Mouse (Mus musculus): Measurements from ENCODE around the gene Flvcr2.

Gene Flvcr2

DNA sequence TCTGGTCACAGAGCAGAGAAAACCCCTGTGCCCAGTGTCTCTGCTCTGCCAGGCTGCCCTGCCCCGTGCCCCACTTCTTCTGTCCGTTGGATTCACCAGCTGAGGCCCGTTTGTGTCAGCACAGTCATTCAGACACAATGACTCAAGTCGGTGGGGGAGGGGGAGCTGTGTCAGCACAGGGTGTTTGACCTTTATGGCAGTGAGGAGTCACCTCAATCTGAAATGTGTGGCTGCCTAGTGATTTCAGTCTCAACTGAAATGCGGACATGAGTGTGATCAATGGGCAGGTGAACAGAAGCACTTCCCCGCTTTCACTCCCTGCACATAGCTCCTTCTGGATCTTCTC lies 16.4 kb upstream of the Flvcr2 start:
- no peak for DNase-seq (ENCODE audit: low spot score)

DNA sequence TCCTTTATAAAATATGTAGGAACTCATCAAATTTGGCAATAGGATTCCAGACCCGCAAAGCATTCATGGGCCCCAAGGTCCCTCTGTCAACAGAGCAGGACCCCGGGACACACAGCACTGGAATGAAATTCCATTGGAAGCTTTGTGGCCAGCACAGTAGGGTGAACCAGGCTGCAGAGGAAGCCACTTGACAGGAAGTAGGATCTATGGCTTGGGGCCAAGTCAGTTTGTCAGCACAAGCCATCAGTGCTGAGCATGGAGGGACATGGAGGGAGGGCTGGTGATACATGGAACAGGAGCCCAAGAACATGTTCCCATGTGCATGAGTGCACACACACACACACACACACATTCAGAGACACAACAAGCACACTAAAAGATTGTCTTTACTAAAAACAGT lies 10.1 kb upstream of the Flvcr2 start:
- no peak for DNase-seq (ENCODE audit: low spot score)

DNA sequence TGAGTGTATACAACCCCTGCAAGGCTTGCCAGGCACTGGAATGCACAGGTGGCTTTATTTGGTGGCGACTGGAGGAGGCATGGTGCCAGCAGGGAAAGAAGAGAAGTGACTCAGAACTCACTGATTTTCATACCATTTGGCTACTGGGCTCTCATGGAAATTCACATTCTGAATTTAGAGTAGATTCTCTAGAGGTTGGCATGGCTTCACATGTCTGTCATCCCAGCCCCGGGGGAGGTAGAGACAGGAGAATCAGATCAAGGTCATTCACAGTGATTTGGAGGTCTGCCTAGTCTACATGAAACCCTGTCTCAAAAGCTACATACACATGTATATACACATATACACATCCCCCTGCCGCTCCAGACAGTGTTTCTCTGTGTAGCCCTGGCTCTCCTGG lies 9.4 kb upstream of the Flvcr2 start:
- no peak for DNase-seq (ENCODE audit: low spot score)

DNA sequence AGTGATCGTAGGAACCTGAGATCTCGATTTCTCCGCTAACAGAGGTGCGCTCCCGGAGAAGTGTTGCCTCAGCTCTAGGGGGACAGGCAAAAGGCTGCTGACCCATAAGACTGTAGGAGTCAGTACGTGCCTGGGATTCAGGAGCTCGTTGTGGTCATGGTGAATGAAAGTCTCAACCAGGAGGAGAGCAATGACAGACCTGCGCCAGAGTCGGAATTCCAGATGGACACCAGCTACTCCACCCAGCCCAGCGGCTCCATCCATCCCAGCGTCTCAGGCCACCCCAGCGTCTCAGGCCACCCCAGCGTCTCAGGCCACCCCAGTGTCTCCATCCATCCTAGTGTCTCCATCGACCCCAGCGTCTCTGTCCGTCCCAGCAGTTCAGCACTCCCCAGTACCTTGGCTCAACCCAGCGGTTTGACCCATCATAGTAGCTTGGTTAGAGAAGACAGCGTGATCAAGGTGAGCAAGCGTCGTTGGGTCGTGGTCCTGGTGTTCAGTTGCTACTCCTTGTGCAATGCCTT lies 419 bp downstream of the Flvcr2 start:
- DNase-seq (ENCODE audit: low spot score), result no peak

DNA sequence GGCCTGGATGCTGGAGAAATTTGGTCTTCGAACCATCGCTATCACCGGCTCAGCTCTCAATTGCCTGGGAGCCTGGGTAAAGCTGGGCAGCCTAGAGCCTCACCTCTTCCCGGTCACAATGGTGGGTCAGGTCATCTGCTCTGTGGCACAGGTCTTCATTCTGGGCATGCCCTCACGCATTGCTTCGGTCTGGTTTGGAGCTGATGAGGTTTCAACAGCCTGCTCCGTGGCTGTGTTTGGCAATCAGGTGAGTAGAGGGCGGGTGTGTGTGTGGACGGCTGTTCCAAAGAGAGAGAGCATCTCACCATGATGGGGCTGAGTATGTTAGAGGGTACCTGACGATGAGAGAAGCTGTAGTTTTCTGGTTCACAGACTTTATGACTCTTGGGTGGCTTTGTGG lies 1.0 kb downstream of the Flvcr2 start:
- no peak for DNase-seq (ENCODE audit: low spot score)

DNA sequence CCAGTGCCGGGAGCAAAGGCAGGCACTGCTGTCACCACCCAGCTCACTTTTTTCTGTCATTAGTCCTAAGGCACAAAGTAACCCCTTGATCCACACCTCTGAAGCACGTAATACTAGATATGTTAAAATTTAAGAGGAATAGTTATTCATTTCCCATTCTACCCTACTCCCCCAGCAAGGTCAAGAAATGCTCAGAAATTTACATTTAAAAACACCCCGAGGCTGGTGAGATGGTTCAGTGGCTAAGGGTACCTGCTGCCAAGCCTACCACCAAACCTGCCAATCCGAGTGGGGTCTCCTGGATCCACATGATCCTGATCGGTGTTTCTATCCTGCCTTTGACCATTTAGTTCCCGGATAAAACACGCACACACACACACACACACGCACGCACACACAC lies 3.5 kb downstream of the Flvcr2 start:
- no peak for DNase-seq (ENCODE audit: low spot score)

DNA sequence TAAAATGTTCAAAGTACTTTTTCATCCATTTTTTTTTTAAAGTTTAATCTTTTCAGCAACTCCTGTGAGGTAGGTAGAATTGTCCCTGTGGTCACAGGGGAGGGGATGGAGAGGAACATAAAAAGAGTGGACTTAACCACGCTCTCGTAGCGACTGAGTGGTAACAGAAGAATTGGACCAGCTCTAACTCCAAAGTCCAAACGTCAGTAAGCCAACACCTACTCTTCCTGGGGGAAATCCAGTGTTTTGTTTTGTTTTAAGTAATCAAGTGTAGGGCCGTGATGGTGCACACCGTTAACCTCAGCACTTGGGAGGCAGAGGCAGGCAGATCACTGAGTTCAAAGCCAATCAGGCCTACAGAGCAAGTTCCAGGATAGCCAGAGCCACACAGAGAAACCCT lies 5.8 kb downstream of the Flvcr2 start:
- DNase-seq (ENCODE audit: low spot score), result no peak

DNA sequence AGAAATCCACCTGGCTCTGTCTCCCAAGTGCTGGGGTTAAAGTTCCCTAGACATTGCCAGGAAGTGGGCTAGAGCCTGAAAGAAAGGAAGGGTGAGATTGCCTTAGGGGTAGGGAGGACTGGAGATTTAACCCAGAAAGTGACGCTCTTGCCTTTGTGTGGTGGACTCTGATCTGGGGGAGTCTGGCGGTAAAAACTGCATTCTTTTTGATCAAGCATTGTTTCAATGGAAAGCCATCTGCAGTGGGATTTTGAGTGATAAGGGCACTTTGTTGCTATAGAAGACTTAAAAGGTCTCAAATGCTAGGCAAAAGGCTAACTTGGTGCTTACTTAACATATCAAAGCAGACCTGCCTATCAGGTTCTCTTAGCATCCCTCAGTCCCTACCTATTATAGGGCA lies 6.9 kb downstream of the Flvcr2 start:
- DNase-seq (ENCODE audit: low spot score), result no peak

DNA sequence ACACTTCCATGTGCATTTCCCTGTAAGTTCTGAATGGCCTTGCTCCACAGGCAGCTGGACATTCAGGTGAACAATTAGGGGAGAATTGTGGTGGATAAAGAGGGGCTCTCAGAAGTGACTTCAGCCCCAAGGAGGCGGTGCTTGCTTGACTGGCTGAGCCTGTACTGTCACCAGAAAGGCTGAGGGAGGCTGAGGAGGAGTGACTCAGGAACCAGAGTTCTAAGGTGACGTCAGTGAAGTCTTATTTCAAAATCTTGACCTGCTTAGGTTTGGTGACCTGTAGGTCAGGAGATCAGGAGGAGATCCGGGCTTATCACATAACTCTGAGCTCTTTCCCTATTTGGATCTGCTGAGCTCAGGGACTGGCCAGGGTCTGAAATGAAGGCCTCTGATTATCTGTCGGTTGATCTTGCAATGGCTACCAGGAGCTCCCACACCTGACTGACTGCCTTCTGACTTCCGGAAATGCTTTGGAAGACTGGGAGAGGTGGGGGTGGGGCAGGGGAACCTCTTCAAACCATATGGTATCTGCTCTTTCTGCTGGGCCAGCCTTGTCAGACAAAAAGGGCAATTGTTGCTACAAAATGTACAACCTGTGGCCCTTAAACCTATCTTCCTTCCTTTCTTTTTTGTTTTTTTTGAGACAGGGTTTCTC lies 8.4 kb downstream of the Flvcr2 start:
- DNase-seq (ENCODE audit: low spot score), result no peak

DNA sequence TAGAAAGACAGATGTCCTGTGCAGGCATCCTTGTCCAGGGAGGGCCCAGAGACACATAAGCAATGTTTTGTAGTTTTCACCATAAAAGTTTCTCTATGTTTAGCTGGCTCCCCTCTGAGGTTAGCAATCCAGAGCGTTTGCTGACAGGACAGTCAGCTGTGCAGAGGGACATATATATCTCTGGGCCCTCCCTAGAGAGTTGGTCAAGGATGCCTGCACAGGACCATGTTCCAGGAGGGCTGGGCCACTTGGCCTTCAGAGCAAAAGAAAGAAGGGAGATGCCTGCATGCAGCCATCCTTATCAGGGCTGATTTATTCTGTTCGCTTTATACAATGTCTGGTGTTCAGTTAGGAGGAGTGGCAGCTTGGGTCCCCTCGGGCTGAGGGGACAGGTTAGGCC lies 10.1 kb downstream of the Flvcr2 start:
- no peak for DNase-seq (ENCODE audit: low spot score)

DNA sequence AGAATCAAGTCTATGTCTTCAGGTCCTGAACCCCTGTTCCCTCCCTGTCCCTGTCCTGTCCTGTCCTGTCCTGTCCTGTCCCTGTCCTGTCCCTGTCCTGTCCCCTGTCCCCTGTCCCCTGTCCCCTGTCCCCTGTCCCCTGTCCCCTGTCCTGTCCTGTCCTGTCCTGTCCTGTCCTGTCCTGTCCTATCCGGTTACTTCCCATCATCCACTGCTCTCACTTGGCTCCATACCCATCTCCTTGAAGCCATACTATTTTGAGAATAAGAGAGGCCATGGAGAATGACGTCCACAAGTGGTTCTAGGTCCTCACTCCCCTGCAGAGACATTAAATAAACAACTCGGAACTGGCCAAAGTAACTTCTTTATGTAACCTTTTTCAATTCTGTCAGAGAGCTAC lies 10.7 kb downstream of the Flvcr2 start:
- DNase-seq (ENCODE audit: low spot score), result no peak

DNA sequence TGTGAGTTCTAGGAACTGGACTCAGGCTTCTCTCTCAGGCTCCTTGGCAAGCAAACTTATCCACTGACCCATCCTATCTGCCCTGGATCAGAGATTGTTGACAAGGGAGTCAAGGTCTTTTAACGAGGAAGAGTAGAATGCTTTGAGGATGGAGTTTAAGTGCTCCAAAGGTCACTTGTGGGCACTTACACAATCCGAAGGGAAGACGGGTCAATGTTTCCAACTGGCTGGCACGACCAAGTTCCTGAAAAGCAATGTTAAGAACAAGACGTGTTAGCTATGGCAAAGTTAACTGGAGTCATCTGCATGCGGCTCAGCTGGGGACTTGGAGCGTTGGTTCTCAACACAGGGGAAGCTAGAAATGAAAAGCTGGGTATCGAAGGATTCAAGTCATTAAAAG lies 12.4 kb downstream of the Flvcr2 start:
- DNase-seq (ENCODE audit: low spot score), result no peak

DNA sequence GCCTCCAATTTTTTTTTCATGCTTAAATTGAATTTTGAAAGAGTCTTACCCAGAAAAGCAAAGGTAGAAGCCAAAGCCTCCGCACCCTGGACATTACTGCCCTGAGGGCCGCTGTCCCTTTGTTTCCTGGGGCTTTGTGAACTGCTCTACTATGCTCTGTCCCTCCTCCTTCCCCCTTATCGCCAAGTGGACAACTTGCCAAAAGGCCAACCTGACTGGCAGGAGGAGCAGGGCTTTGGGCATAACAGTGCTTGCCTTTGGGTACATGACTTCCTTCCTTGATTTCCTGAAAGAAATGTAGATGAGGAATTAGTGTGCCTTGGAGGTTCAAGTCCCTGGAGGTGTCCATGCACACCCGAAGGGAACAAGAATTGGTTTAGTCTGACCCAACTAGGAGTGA lies 15.1 kb downstream of the Flvcr2 start:
- no peak for DNase-seq (ENCODE audit: low spot score)

DNA sequence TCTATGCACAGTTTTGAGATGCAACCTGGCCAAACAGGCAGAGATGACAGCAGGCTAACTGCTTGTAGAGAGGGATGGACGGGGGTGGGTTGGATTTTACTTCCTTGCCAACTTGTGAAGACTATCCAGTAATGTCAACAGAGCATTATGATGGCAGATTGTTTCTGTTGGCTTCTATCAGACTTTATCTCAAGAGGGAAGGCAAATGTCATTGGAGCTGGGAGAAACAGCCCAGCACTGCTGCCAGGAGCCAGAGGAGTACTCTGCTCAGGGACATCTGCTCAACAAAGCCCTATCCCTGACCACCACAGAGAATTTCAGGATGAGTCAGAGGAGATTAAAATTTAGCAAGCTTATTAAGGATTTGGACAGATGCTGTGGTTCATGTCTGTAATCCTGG lies 18.3 kb downstream of the Flvcr2 start:
- DNase-seq (ENCODE audit: low spot score), result no peak

DNA sequence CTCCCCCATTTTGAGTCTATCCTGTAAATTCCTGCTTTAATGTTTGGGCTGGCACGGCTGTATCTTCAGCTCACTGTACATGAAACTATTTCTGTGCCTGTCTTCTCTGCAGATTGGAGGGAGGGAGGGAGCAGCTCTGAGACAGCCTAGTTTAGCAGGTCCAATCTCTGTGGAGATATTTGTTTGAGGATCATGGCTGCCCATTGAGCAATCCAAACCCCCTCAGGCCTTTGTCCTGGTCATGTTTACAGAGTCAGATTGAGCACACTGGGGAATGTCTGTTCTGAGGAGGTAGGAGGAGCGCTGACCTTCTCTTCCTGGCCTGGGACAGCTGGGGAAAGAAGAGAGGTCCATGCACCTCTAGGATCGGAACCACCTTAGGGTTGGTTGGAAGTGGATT lies 19.9 kb downstream of the Flvcr2 start:
- DNase-seq (ENCODE audit: low spot score), result no peak

DNA sequence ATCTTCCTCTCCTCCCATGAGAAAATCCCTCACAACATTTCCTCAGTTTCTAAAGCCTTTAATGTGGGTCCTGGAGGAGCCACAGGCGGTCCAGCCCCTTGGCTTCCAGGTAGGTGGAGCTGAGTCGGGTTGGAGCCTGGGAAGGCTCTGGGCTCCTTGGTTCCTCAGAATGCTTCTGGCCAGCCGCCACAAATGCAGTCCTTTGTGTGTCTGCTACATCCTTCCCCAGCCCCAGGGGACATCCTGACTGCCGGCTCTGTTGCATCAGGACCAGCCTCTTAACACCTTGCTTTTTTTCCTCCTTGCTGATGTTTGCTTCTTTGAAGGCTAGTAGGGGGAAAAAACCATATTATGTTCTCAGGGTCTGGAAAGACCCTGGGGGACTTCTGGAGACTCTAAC lies 21.4 kb downstream of the Flvcr2 start:
- no peak for DNase-seq (ENCODE audit: low spot score)

DNA sequence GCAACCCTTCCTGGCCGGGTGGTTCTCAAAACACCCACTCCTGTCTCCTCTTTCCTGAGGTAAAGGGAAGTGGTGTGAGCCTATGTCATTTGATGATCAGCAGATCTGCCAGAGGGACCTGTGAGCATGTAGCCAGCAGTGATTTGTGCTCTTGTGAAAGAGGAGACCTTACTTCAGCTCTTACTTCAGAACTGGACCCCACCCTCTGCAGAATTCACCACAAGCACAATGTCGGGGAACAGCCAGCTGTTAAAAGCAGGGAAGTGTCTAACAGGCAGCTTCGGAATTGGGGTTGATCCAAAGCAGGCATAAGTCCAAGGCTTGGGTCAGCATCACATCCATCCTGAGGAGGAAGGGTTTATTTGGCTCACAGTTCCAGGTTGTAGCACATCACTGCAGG lies 25.0 kb downstream of the Flvcr2 start:
- no peak for DNase-seq (ENCODE audit: low spot score)

DNA sequence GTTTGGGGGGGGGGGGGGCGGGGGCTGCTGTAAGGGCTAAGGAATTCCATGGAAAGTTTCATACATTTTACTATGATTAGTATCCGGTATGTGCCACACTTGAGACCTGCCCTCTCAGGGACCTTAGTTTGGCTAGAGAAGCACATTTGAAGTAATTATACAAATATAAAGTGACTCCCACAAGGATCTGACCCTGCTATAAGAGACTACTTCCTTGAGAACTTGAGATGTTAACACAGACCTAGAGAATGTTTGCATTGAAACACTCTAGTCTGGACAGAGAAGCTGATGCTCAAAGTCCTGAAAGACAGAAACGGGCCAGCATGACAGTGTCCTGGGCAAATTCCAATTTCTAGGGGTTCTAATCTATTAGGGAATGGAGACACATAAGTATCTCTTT lies 32.6 kb downstream of the Flvcr2 start:
- DNase-seq (ENCODE audit: low spot score), result no peak

DNA sequence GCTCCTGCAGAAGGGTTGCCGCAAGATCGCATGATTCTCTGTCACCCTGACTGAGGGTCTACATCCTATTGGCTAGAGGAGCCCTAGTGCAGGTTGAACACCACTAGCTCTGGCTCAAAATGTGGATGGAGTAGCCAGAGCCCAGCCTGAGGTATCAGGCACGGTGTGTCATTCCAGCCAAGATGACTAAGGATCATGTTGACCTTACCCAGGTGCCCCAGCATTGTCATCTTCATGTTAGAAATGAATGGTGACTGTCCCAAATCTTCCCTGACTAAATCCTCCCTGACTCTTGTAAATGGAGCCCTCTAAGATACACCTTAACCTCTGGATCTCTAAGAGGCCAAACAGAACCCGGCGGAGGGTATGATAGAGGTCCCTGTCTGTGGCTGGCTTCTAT lies 33.4 kb downstream of the Flvcr2 start:
- DNase-seq (ENCODE audit: low spot score), result no peak

DNA sequence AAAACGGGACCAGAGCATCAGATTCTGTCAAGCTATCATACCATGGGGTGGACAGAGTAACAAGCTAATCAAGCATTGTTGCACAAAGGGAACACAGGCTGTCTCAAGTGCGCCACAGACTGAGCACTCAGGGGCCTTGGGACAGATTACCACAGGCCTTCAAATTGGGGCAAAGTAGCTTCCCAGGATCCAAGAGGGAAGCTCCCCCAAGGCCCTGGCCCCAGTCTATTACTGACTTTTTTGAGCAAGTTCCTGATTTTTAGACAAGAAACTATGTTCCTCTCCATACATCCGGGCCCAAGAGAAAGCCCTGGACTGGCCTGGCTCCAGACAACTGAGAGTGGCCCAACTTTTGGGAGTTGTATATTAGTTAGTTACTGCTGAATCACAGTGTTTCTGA lies 35.3 kb downstream of the Flvcr2 start:
- no peak for DNase-seq (ENCODE audit: low spot score)

DNA sequence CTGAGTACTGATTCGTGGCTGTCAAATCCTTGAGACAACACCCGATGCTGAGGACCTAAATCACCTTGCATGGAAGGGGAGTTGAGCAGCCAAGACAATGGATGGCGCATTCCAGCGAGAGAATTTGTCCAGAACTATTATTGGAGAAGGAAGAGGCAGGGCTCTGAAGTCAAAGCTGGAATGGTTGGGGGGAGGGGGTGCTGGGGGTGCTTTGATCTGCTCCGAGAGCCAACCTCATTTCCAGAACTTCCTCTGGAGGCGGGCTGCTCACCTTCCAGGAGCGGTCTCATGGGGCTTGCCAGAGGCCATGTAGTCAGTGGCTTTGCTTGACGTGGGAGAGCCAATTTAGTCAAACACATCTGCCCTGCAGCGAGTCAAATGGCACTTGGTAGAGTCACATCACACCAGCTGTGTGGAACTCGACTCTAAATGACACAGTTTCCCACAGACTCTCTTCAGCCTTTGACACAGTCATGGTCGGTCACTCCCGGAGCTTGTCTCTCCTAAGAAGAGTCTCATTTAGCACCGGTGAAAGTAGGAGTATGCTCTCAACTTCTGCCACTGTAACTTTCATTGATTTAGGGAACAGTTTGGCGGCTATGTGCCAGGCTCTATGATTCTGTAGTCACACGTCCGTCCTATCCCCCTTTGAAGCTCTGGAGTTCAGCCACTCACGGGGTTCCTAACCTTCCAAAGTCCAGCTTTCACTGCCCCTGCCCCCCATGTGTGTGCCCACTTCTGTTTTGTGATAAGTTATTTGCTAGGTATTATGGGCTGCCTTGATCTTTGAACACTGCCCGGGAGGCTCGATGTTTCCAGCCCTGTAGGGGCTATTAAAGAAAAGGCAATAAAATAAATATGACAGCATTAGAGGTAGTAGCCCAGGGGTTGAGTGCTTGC lies 38.8 kb downstream of the Flvcr2 start:
- DNase-seq (ENCODE audit: low spot score), result no peak

DNA sequence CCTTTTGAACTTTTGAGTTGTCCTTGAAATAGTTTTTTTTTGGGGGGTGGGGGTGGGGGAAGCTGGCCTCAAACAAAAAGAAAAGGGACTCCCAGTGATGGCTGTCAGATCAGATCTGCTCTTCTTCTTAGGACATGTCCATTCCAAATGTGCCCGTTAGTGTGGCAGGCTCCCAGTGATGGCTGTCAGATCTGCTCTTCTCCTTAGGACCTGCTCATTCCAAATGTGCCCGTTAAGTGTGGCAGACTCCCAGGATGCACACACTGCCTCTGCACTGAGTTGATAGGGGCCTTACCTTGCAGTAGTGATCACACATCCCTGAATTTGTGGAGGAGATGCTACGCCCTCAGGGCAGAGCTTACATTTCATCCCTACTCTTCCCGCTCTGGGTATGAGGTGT lies 45.8 kb downstream of the Flvcr2 start:
- DNase-seq (ENCODE audit: low spot score), result no peak

DNA sequence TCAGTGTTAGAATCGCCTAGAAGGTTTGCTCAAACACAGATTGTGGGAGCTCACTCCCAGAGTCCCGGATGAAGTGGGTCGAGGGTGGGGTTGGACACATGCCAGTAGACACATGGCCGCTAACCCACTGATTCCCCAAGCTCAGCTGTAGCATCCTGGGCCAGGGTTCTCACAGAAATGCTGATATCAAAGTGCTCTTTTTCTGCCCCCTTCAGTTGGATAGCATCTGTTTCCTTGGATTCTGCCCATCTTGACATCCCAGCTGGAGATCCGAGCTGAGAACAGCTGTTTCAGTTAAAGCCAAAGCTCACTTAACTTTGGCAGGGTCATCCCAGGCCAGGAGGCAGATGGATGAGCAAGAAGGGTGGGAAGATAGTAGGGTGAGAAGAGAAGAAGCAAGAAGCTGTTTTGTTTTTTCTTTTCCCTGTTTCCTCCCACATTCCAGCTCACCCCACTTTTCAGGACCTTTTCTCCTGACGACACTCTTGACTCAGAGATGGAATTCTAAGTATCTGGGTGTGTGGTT lies 46.5 kb downstream of the Flvcr2 start:
- no peak for DNase-seq (ENCODE audit: low spot score)

DNA sequence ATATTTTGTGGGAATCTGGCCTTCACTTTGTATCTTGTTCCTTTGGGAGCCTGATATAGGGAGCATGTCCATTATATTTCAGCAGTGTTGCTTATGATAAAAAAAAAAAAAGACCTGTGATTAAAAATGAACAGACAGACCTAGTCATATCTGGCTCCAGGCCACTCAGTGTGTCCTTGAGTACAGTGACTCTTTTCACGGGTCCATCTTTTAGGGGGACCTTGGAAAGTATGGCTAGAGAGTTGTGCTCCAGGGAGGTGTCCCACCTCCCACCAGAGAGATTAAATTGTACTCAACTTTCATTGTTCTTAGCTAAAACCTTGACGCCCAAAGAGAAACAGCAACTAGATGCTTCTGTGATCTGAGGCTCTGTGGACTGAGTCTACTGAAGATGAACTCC lies 47.8 kb downstream of the Flvcr2 start:
- DNase-seq (ENCODE audit: low spot score), result no peak

Data from T-cell, adult 2 months (primary cell).